ENCODE assay signal across 8 mouse cellular contexts in the genomic region with DNA sequence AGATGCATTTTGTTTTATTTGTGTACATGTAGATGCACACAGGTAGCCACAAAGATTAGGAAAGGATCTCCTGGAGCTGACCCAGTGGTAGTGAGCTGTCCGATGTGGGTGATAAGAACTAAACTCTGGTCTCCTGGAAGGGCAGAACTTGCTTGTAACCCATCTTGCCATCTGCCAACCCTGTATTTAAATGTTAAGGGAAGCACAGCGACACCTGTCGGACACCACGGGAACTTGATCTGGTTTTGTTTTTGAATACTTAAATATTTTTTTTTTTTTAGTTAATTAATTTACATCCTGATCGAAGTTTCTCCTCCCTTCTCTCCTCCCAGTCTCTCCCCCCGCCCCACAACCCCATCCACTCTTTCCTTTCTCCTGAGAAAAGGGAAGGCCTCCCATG. TPM values are rescaled to one million over a fixed set of nuclear protein-coding genes. Genes with fewer than 3 reads are reported as not detected.
A peak's percentile ranks its signal among the peaks of the same experiment; 100 is the strongest.
DNase-seq lines count a peak whose midpoint lies in the region; ATAC-seq and TF ChIP-seq lines count a peak whose summit lies in the region.
"Had no signal": no experiment of that assay in that cellular context is flagged by ENCODE, and none has a peak within 500 bp of the region (broad histone marks: within the 10 kb centered on the region; RNA-seq: fewer than 3 reads in every experiment).

No protein-coding gene starts in this region.

- no peak overlapping the region for H3K9ac ChIP-seq in hindbrain, postnatal 0 days (replicated peaks; ENCODE audit: low read length)
- H3K9ac ChIP-seq in liver, embryonic 14.5 days (replicated peaks), result no peak overlapping the region
- H3K9ac ChIP-seq: hindbrain, embryonic 15.5 days had no signal

- DNase-seq in testis, postnatal 10 days (ENCODE audit: low spot score), result peak; percentile 75
- no peak for DNase-seq in testis, postnatal 14 days (ENCODE audit: low spot score)
- DNase-seq in adrenal gland, adult 18-20 months (ENCODE audit: low spot score in 2 of 2), result peak; percentile 51 to 65
- peak; percentile 19 for DNase-seq in embryo, embryonic 11.5 days (ENCODE audit: low read depth, low spot score)
- peak; percentile 80 for DNase-seq in hindbrain, postnatal 0 days (ENCODE audit: low spot score)
- peak; percentile 42 to 55 (median 52) for DNase-seq in liver, embryonic 14.5 days (ENCODE audit: low read depth in 3 of 3, low spot score in 3 of 3)
- DNase-seq in right cerebral cortex, postnatal 25 days, result peak; percentile 20

- H3K9me3 ChIP-seq in hindbrain, postnatal 0 days (ENCODE audit: low read length), result no peaks in the 10 kb centered on the region
- H3K9me3 ChIP-seq in liver, embryonic 14.5 days (ENCODE audit: control insufficient read depth, low read length), result no peaks in the 10 kb centered on the region
- H3K9me3 ChIP-seq: hindbrain, embryonic 15.5 days had no signal

- no peak overlapping the region for H3K4me3 ChIP-seq in hindbrain, postnatal 0 days (ENCODE audit: low read length)
- no peak overlapping the region for H3K4me3 ChIP-seq in liver, embryonic 14.5 days (ENCODE audit: insufficient read depth in 1 of 2, low read depth in 2 of 2, low read length in 2 of 2)
- H3K4me3 ChIP-seq: hindbrain, embryonic 15.5 days had no signal

- TF ChIP-seq EP300 in liver, embryonic 14.5 days (IDR thresholded peaks at IDR 0.05; ENCODE audit: low read depth), result no peak

- no peak overlapping the region for H3K4me2 ChIP-seq in hindbrain, postnatal 0 days (ENCODE audit: low read depth, low read length)
- no peak overlapping the region for H3K4me2 ChIP-seq in liver, embryonic 14.5 days (ENCODE audit: low read depth)
- H3K4me2 ChIP-seq: hindbrain, embryonic 15.5 days had no signal

- no peak overlapping the region for H3K27ac ChIP-seq in hindbrain, postnatal 0 days
- H3K27ac ChIP-seq in liver, embryonic 14.5 days, result no peak overlapping the region
- H3K27ac ChIP-seq: hindbrain, embryonic 15.5 days had no signal

- no peaks in the 10 kb centered on the region for H3K27me3 ChIP-seq in hindbrain, postnatal 0 days (ENCODE audit: insufficient read depth, low read length)
- H3K27me3 ChIP-seq in liver, embryonic 14.5 days (ENCODE audit: control insufficient read depth, insufficient read depth, low read length), result no peaks in the 10 kb centered on the region
- H3K27me3 ChIP-seq: hindbrain, embryonic 15.5 days had no signal

- ATAC-seq in hindbrain, postnatal 0 days, result no peak
- ATAC-seq in liver, embryonic 14.5 days (ENCODE audit: insufficient read depth), result no peak

- H3K4me1 ChIP-seq in hindbrain, postnatal 0 days (ENCODE audit: insufficient read depth, low read length), result no peaks in the 10 kb centered on the region
- no peaks in the 10 kb centered on the region for H3K4me1 ChIP-seq in liver, embryonic 14.5 days (replicated peaks; ENCODE audit: control insufficient read depth in 2 of 2, insufficient read depth in 2 of 2, low read length in 1 of 2)
- H3K4me1 ChIP-seq: hindbrain, embryonic 15.5 days had no signal

- TF ChIP-seq CTCF in hindbrain, postnatal 0 days (IDR thresholded peaks at IDR 0.05; ENCODE audit: low read depth), result peak; percentile 74
- TF ChIP-seq CTCF in liver, embryonic 14.5 days (IDR thresholded peaks at IDR 0.05; ENCODE audit: low read depth), result peak; percentile 80

- no peaks in the 10 kb centered on the region for H3K36me3 ChIP-seq in hindbrain, postnatal 0 days (ENCODE audit: insufficient read depth, low read length)
- H3K36me3 ChIP-seq in liver, embryonic 14.5 days (replicated peaks; ENCODE audit: control insufficient read depth, insufficient read depth, low read depth), result no peaks in the 10 kb centered on the region
- H3K36me3 ChIP-seq: hindbrain, embryonic 15.5 days had no signal

- 13% methylated on average over 5 of the region's 6 CpGs for WGBS in hindbrain, postnatal 0 days
- WGBS in liver, embryonic 14.5 days (ENCODE audit: insufficient replicate concordance), result 2% methylated on average over 6 of the region's 6 CpGs

RNA-seq across cellular contexts. Expression of a gene that starts 17.0 kb away (rescaled TPM):
- total RNA-seq in adrenal gland, adult 18-20 months (2021), result 100 to 1,000 TPM; 121 to 137 TPM
- 162 and 184 TPM in 2 replicates for total RNA-seq in hindbrain, postnatal 0 days (2014; rRNA removed)
- polyA plus RNA-seq in hindbrain, postnatal 0 days (2015; fragmentation: Nextera tagmentation; extraction: Ambion mirVana), result 255 and 262 TPM in 2 replicates
- polyA plus RNA-seq in liver, embryonic 14.5 days (2012; rRNA removed), result 7.8 and 8.8 TPM in 2 replicates
- 30.8 and 34.3 TPM in 2 replicates for polyA plus RNA-seq in liver, embryonic 14.5 days (2014; fragmentation: Nextera tagmentation; extraction: Ambion mirVana)
